Mouse (Mus musculus): ENCODE results near the gene Myo16.

The Myo16 gene

DNA sequence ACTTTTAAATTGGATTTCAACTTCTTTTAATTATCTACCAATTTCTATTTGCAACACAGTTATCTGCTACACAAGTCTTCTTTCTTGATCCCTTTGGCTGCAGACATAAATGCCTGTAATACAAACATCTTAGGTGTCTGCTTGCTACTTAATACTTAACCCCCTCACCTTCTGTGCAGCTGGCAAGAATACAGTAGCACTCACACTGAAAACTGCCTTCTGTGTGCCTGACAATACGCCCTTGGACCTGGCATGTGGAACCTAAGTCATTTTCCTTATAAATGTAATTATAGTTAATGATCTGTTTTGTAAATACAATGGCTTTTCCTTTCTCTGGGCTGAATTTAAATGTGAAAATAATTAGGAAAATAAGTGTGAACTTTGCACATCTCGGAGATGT, 17.6 kb downstream of the Myo16 start:
- TF ChIP-seq GATA4 (IDR thresholded peaks at IDR 0.05; ENCODE audit: insufficient replicate concordance, low read length), result no peak

DNA sequence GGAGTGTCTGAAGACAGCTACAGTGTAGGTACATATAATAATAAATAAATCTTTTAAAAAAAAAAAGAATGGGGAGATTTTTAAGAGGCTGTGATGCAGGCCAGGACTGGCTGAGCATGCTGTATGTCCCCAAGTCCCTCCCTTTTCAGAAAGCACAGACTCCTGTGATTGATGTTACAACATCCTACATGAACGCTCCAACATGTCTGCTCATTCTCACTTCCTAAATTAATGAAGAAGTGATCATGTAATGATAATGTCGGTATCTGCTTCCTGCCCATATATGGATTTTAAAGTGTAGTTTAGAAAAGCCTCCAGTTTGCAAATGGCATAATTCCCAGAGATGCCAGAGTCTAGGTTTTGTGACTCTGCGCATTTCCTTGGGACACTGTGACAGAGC, 18.6 kb downstream of the Myo16 start:
- no peak for TF ChIP-seq GATA4 (IDR thresholded peaks at IDR 0.05; ENCODE audit: insufficient replicate concordance, low read length)

DNA sequence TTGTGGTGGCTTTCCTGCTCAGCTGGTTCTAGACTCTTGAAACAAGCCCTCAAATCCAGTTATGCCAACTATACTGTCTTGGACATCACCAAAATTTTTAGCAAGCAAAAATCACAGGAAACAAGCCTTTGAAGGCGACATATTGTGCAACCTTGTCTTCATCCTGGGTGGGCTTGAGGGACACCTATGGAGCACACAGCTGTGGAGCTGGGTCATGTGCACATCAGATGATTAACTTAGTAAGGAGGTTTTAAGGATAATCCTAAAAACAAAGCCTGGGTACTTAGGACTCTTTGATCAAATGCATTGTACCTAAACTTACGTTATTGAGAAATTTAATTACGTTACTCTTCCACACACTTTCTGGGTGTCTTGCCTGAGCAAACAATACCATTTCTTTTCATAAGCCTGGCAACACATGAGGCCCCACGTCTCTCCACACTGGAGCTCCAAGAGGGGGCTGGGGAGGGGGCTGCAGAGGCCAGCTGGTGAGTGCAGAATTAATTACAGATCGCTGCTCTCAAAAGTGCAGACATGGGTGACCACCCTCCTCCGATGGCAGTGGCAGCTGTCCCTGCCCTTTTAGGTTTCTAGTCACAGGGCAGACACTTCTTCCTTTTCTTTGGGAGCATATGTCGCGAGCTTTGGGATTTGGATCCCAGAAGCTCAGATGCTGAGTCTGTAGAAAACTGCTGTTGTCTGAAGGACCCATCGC, 19.5 kb downstream of the Myo16 start:
- no peak for TF ChIP-seq GATA4 (IDR thresholded peaks at IDR 0.05; ENCODE audit: insufficient replicate concordance, low read length)

DNA sequence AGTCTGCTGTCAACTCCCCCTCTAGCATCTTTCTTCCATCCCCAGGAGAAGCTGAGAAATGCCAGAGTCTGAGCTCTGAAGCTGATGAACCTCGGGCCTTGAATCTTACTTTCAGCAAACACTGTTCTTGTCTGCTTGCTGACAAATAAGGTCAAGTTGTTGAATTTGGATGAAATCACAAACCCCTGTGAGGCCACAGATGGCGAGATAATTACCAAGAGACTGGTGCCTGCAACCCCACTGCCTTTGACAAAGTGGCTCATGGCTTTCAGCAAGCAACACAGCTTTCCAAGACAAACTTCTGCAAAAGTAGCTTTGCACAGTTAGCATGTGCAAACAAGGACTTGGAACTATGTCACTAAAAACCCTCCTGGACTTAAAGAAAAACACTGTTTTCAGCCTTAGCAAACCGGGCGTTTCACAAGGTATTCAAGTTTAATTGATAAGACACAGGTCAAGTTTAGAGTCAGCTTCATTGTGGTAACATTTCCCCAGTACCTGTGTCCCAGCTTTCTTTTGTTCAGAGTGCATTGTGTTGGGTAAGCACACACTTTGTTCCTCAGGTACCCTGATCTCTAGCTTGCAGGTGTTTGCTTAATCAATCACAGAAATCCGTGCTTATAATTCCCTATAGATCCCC, 20.6 kb downstream of the Myo16 start:
- TF ChIP-seq GATA4 (IDR thresholded peaks at IDR 0.05; ENCODE audit: insufficient replicate concordance, low read length), result no peak

DNA sequence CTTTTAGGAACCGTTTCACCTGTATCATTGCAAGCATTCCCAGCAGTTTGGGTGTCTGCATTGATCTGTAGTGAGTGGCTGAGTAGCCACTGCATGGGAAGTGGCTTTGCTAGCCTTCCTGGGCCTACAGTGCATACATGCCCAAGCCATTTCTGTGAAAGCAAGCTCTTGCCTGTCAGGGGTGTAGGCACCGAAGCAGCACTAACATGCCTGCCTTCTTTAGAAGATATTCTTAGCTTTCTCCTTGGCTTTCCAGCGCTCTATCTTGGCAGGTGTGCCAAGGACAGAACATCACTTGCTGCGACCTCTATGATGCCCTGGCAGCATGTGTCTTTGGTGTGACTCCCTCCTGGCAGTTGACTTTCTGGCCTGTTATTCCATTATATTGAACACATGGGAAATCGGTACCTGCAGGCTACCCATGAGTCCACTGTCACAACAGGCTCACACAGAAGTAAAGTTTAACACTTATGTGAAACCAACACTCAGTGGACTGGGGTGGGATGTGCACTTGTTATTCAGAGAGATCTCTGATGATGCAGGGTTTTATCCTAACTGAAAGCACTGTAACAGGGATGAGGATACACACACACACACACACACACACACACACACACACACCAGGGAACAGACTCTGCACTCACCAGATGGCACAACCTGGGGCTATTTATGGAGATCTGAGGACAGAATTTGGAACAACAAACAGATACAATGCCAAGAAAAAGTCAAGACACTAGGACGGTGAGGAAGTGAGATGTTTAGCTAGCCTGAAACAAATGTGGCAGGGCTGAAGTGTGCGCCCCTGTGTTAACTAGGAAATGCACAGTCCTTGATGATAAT, 21.4 kb downstream of the Myo16 start:
- no peak for TF ChIP-seq GATA4 (IDR thresholded peaks at IDR 0.05; ENCODE audit: insufficient replicate concordance, low read length)

DNA sequence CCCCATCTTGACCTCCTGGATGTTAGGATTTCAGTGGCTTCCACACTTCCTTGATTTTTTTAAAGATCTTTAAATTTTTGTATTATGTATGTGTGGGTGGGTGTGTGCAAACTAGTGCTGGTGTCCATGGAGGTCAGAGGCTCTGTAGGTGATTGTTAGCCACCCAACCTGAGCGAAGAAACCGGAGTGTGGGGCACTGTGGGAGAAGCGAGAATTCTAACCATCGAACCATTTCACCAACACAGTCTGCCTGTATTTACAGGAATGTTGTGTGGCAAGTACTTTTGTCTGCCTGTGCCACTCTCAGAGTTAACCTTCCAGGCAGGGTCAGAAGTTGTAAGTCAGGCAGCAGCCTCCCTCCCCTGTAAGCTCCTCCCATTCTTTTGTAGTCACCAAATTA, 22.3 kb downstream of the Myo16 start:
- no peak for TF ChIP-seq GATA4 (IDR thresholded peaks at IDR 0.05; ENCODE audit: insufficient replicate concordance, low read length)

DNA sequence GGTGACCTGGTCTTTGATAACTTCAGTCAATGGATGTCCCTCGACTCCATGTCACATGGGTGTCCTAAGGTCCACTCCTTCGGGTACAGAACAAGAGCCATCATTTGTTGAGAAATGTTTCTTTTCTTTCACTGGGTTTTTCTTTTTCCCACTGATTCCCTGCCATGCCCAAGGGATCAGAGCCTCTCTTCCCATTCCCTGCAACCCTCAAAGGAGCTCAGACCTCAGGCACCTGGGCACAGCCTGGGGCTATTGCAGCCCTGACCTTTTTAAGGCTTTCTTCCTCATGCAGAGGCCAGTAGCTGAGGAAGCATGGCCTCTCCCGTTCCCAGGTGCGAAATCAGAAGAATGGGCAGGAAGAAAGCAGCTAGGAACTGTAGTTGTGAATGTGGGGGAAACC, 23.4 kb downstream of the Myo16 start:
- no peak for TF ChIP-seq GATA4 (IDR thresholded peaks at IDR 0.05; ENCODE audit: insufficient replicate concordance, low read length)

DNA sequence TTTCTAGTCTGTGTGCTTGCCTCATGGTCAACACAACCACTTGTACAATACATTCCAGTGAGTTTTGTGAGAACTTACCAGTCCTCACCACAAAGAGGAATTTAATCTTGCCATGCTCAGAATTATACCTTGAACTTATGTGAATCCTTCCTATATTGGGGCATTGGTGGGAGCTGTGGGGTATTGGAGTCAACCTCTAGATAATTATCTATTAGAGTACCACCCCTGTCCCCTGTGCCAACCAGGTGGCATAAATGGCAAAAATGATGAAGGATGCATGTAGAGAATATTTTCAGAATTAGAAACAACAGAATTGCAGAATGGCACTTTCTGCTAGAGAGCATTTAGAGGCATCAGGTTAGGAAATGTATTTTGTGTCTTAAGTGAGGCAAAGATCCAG, 25.3 kb downstream of the Myo16 start:
- TF ChIP-seq GATA4 (IDR thresholded peaks at IDR 0.05; ENCODE audit: insufficient replicate concordance, low read length), result no peak

DNA sequence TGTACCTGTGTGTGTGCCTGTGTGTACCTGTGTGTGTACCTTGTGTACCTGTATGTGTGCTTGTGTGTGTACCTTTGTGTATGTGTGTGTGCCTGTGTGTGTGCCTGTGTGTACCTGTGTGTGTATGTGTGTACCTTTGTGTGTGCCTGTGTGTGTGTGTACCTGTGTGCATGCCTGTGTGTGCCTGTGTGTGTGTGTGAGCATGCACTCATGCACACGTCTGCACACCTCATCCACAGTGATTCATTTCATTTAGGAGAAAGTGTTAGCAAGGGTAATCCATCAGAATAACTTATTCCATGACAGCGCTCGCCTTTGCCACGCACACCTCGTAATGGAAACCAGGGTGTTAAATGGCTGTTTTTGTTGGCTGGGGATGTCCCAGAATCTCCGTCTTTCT, 36.9 kb downstream of the Myo16 start:
- no peak for TF ChIP-seq GATA4 (IDR thresholded peaks at IDR 0.05; ENCODE audit: insufficient replicate concordance, low read length)

DNA sequence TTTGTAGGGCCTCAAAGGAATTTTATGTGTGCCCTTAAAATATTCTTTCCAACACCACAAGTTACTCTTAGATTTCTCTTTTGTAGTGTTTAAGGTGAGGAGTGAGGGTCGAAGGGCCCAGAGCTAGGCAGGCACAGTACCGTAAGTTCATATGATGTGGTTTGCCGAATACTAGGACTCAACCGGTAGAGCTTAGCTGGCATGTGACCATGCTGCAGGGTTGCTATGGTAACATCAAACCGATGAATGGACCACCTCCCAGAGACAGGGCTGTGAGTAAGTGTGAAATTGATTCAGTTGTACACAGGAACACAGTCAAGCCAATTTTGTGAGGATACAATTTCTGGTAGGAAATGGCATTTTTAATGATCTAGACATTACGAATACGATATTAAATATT, 44.5 kb downstream of the Myo16 start:
- no peak for TF ChIP-seq GATA4 (IDR thresholded peaks at IDR 0.05; ENCODE audit: insufficient replicate concordance, low read length)

DNA sequence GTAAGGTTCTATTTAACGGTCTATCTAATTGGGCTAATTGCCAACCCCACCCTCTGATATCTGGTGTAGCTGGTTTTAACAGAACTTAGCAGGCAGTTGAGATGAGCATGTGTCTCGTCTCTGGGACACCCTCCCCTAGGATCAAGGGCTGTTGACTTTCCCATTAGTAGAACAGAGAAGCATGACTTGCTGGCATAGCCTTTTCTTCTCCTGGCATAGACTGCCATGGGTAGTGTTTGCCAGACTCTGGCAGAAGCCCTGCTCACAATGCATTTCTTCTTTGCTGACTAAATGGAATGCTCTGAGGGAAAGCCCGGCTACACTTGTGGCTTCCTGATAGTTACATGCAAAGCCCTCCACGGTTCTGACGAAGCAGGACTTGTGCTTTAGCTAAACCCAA, 45.6 kb downstream of the Myo16 start:
- TF ChIP-seq GATA4 (IDR thresholded peaks at IDR 0.05; ENCODE audit: insufficient replicate concordance, low read length), result no peak

DNA sequence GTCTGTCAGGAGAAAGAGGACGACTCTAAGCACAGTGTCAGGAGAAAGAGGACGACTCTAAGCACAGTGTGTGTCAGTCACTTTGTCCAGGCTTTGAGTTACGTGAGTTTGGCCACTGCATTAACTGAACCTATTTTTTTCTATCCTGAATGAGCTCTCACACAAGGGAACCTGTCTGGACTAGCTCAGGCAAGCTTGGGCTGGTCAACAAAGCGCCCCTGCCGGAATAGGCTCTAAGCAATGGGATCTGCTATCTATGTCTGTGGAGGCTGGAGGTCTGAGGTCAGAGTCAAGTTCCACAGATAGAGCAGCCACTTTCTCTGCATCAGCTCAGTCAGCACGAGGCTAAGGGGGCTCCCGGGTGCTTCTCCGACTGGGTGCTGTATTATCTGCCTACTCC, 46.3 kb downstream of the Myo16 start:
- TF ChIP-seq GATA4 (IDR thresholded peaks at IDR 0.05; ENCODE audit: insufficient replicate concordance, low read length), result no peak

DNA sequence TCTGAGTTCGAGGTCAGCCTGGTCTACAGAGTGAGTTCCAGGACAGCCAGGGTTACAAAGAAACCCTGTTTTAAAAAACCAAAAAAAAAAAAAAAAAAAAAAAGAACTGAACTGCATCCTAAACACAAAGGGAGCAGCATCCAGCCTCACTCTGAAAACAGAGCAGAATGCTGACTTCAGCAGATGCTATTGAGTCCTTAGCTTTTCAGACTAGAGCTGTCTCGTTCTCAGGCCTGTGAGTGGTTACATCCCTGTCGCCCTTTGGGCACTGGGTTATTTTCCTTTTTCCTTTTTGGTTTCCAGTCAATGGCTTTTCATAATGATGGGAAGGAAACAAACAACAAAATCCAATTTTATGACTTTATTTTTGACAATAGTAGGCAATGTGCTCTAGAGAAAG, 61.3 kb downstream of the Myo16 start:
- TF ChIP-seq GATA4 (IDR thresholded peaks at IDR 0.05; ENCODE audit: insufficient replicate concordance, low read length), result no peak

DNA sequence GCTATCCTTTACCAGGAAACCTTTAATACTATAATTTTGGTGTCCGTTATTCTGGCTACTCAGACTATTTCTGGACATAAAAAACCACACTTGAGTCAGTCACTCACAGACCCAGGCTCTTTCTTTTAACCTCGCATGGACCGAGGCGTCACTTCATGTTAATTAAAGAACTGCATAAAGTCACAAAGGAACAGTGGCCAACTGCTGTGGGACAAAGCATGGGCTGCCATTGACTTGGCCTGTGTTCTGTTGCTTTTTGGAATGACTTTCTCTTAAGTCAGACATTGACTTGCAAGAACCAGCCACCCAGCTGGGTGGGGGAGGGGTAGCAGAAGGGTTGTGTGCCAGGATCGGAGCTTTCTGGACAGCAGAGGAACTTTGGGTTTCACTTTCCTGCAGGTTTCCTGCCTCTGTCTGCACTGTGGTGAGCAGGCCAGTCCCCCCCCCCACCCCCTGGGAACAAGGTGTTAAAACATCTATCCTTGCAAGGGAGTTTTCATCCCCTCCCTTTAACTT, 66.1 kb downstream of the Myo16 start:
- no peak for TF ChIP-seq GATA4 (IDR thresholded peaks at IDR 0.05; ENCODE audit: insufficient replicate concordance, low read length)

DNA sequence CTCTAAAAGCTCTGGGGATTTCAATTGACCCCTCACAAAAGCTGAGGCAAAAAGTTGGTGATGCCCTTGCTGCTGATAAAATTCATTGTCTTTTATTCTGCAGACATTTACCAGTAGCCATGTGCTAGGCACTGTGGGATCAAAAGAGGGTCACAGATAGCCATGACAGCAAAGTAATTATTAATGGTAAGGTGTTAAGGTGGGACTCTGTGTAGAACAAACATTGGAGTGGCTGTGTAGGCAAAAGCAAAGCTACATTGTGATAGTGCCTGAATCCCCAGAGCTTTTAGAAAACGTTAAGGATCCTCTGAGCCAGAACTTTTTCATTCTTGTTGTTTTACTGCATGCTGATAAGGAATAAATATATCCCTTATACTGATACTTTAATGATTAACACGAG, 69.1 kb downstream of the Myo16 start:
- TF ChIP-seq GATA4 (IDR thresholded peaks at IDR 0.05; ENCODE audit: insufficient replicate concordance, low read length), result no peak
